Mouse (Mus musculus) embryonic facial prominence, embryonic 11.5 days (tissue): ENCODE data around the gene Rbks. TPM values are rescaled to one million over a fixed set of nuclear protein-coding genes. Genes with fewer than 3 reads are reported as not detected.

ENCODE experiments used
- ATAC-seq: fragments of 200-750 bp; cut with Nextera tagmentation; replicated peaks from 2 replicates; pipeline ENCODE4 v1.8.0; 2017; ENCODE audit warnings: low read depth; ENCODE audit not compliant: insufficient number of reproducible peaks, low FRiP score, low TSS enrichment
- DNase-seq: peaks from one replicate; pipeline ENCODE4 v3.0.0-alpha.2; 2015; ENCODE audit warnings: low spot score
- H3K27ac ChIP-seq: fragments of 300-500 bp; sonication (generic); replicated peaks from 2 replicates; pipeline ENCODE4 v1.5.1; 2014; ENCODE audit warnings: mild to moderate bottlenecking, low read depth, low read length, control low read depth
- H3K27me3 ChIP-seq: fragments of 300-500 bp; sonication (generic); 2 replicates; pipeline ENCODE4 v1.6.1; 2014; ENCODE audit warnings: mild to moderate bottlenecking, low read length, moderate library complexity, mixed read lengths; ENCODE audit not compliant: control insufficient read depth, insufficient read depth
- H3K36me3 ChIP-seq: fragments of 300-500 bp; sonication (generic); replicated peaks from 2 replicates; pipeline ENCODE4 v1.6.1; 2014; ENCODE audit warnings: low read depth, mild to moderate bottlenecking, low read length, moderate library complexity, mixed read lengths; ENCODE audit not compliant: control insufficient read depth, insufficient read depth
- H3K4me1 ChIP-seq: fragments of 300-500 bp; sonication (generic); 2 replicates; pipeline ENCODE4 v1.6.1; 2014; ENCODE audit warnings: low read length, mixed read lengths; ENCODE audit not compliant: control insufficient read depth, insufficient read depth
- H3K4me2 ChIP-seq: fragments of 300-500 bp; sonication (generic); 2 replicates; pipeline ENCODE4 v1.6.1; 2014; ENCODE audit warnings: low read depth, mild to moderate bottlenecking, control low read depth, low read length, moderate library complexity
- H3K4me3 ChIP-seq: fragments of 300-500 bp; sonication (generic); 2 replicates; pipeline ENCODE4 v1.5.1; 2014; ENCODE audit warnings: low read depth, low read length, control low read depth
- H3K9ac ChIP-seq: fragments of 300-500 bp; sonication (generic); replicated peaks from 2 replicates; pipeline ENCODE4 v1.6.1; 2014; ENCODE audit warnings: mild to moderate bottlenecking, control low read depth, low read length
- H3K9me3 ChIP-seq: fragments of 300-500 bp; sonication (generic); replicated peaks from 2 replicates; pipeline ENCODE4 v1.6.1; 2016; ENCODE audit warnings: mild to moderate bottlenecking, low read length, inconsistent platforms, mixed read lengths; ENCODE audit not compliant: control insufficient read depth
- WGBS: fragments of 180-500 bp; shearing (Covaris S2); extraction: QIAGEN DNeasy Blood & Tissue Kit; methylation state at CpG from one replicate; pipeline ENCODE4 v1.1.7; 2014; 5-methylcytosine and 5-hydroxymethylcytosine counted together
- polyA plus RNA-seq: library from polyadenylated mRNA; unstranded; fragments of >200 nt; fragmentation: Nextera tagmentation; extraction: Ambion mirVana; gene quantifications from 2 replicates; pipeline ENCODE4 v1.2.1, GENCODE M21; 2014

The Rbks gene
- polyA plus RNA-seq, 1 experiment from 2014 or later = 3.0 TPM

DNA sequence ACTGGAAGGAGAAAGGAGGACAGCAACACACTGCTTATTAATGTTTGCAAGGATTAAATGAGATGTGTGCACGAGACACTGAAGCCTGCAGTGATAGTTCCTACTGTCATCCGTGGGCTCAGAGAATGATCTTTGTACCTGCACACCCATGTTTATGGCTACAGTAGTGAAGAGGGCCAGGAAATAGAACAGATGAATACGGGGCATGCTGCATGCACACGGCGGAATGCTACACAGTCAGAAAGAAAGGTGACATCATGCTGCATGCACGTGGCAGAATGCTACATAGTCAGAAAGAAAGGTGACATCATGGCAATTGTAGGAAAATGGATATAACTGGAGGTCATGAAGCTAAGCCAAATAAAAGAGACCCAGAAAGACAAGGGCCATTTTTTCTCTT lies 50.9 kb downstream of the Rbks start:
- ATAC-seq (no peak), DNase-seq (no peak)
- Histone ChIP-seq H3K36me3 (no peaks in the 10 kb centered on the region), H3K9me3 (no peaks in the 10 kb centered on the region), H3K9ac (no peak overlapping the region), H3K27ac (no peak overlapping the region), H3K27me3 (no peaks in the 10 kb centered on the region), H3K4me2 (no peak overlapping the region), H3K4me1 (no peaks in the 10 kb centered on the region), H3K4me3 (no peak overlapping the region)
- WGBS = 89% methylated on average over 6 of the region's 6 CpGs

- Histone ChIP-seq H3K9ac (no peak overlapping the region), H3K4me3 (no peak overlapping the region), H3K27ac (no peak overlapping the region), H3K9me3 (no peaks in the 10 kb centered on the region), H3K4me2 (no peak overlapping the region), H3K36me3 (no peaks in the 10 kb centered on the region), H3K27me3 (no peaks in the 10 kb centered on the region), H3K4me1 (no peaks in the 10 kb centered on the region)
- WGBS = 90% methylated on average over 6 of the region's 6 CpGs
- ATAC-seq = no peak
- no peak for DNase-seq
Measured at GRCm38 (mm10) chr5:31645798-31646197, 51.6 kb downstream of the Rbks start.

GRCm38 (mm10) chr5:31644847-31645246 lies 52.6 kb downstream of the Rbks start:
- Histone ChIP-seq H3K9me3 (no peaks in the 10 kb centered on the region), H3K27me3 (no peaks in the 10 kb centered on the region), H3K4me2 (no peak overlapping the region), H3K4me1 (no peaks in the 10 kb centered on the region), H3K4me3 (no peak overlapping the region), H3K27ac (no peak overlapping the region), H3K36me3 (no peaks in the 10 kb centered on the region), H3K9ac (no peak overlapping the region)
- 92% methylated on average over 6 of the region's 6 CpGs for WGBS
- ATAC-seq (no peak), DNase-seq (no peak)

DNA sequence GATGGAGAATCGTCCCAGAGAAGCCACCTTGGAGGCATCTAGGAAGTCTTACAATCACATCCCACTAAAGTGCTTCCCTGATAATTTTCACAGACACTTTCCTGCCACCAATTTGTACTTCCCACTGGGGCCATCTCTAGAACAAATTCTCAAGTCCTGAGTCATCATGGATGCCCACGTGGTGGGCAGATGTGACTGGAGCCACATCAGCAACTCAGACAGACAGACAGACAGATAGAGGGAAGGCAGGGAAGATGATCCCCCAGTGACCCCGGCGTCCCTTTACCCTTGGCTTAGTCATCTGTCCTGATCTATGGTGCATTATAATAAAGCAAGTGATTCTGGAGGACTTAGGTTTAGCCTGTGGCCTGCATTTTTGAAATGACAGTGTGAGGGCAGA lies 53.2 kb downstream of the Rbks start:
- no peak overlapping the region for H3K27ac ChIP-seq
- no peak for ATAC-seq
- no peak overlapping the region for H3K4me2 ChIP-seq
- WGBS = 86% methylated on average over 4 of the region's 4 CpGs
- no peak overlapping the region for H3K4me3 ChIP-seq
- H3K27me3 ChIP-seq = no peaks in the 10 kb centered on the region
- no peaks in the 10 kb centered on the region for H3K36me3 ChIP-seq
- no peaks in the 10 kb centered on the region for H3K4me1 ChIP-seq
- DNase-seq = no peak
- H3K9me3 ChIP-seq = no peaks in the 10 kb centered on the region
- H3K9ac ChIP-seq = no peak overlapping the region

DNA sequence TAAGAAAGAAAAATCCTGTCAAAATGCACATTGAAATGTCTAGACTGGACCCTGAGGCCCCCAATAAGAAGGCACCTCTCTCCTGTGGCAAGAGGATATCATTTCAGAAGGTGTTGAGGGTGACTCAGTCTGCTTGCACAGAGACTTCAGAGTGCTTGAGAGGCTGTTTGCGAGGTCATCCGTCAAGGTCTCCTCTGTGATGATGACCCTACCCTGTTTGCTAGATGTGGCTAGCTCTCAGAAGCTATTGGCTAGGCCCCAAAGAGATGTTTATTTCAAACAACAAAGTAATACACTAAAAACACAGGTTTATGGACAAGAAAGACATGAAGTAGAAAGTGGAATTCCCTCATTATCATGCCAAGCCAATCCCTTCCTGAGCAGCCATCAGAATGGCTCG lies 55.1 kb downstream of the Rbks start:
- no peak for ATAC-seq
- no peaks in the 10 kb centered on the region for H3K36me3 ChIP-seq
- H3K9ac ChIP-seq = no peak overlapping the region
- H3K9me3 ChIP-seq = no peaks in the 10 kb centered on the region
- H3K27ac ChIP-seq = no peak overlapping the region
- DNase-seq = no peak
- 97% methylated on average over 3 of the region's 3 CpGs for WGBS
- no peak overlapping the region for H3K4me3 ChIP-seq
- H3K4me1 ChIP-seq = no peaks in the 10 kb centered on the region
- no peak overlapping the region for H3K4me2 ChIP-seq
- H3K27me3 ChIP-seq = no peaks in the 10 kb centered on the region

- DNase-seq = no peak
- no peaks in the 10 kb centered on the region for H3K4me1 ChIP-seq
- H3K4me3 ChIP-seq = no peak overlapping the region
- H3K27me3 ChIP-seq = no peaks in the 10 kb centered on the region
- H3K9ac ChIP-seq = no peak overlapping the region
- H3K36me3 ChIP-seq = no peaks in the 10 kb centered on the region
- WGBS = 84% methylated on average over 2 of the region's 2 CpGs
- no peak for ATAC-seq
- H3K27ac ChIP-seq = no peak overlapping the region
- no peak overlapping the region for H3K4me2 ChIP-seq
- no peaks in the 10 kb centered on the region for H3K9me3 ChIP-seq
Measured at GRCm38 (mm10) chr5:31640542-31640941, 56.9 kb downstream of the Rbks start.

- Histone ChIP-seq H3K4me2 (no peak overlapping the region), H3K9me3 (no peaks in the 10 kb centered on the region), H3K27ac (no peak overlapping the region), H3K4me1 (no peaks in the 10 kb centered on the region), H3K27me3 (no peaks in the 10 kb centered on the region), H3K4me3 (no peak overlapping the region), H3K9ac (no peak overlapping the region), H3K36me3 (no peaks in the 10 kb centered on the region)
- WGBS = 65% methylated on average over 9 of the region's 9 CpGs
- ATAC-seq (no peak), DNase-seq (no peak)
Measured at GRCm38 (mm10) chr5:31636636-31637253, 60.7 kb downstream of the Rbks start.

DNA sequence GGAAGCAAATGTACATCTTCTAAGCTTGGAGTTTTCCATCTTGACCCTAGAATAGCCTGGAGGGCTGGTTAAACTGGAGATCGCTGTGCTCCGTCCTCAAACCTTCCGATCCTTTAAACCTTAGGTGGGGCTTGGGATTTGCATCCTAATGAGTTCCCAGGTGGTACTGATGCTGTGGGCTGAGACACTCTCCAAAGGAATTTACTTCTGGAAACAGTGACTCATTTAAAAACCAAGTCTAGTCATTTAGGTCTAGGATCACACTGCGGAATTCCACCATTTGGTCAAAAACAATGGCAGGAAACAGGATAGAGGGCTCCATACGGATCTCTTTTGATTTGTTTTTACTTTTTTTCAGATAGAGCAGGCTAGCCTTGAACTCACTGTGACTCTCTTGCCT lies 62.7 kb downstream of the Rbks start:
- Histone ChIP-seq H3K27me3 (no peaks in the 10 kb centered on the region), H3K4me2 (no peak overlapping the region), H3K36me3 (no peaks in the 10 kb centered on the region), H3K27ac (no peak overlapping the region), H3K9ac (no peak overlapping the region), H3K4me3 (no peak overlapping the region), H3K9me3 (no peaks in the 10 kb centered on the region), H3K4me1 (no peaks in the 10 kb centered on the region)
- WGBS = 51% methylated on average over 5 of the region's 5 CpGs
- no peak for ATAC-seq
- no peak for DNase-seq
